Mouse (Mus musculus) kidney, adult 18-20 months (tissue): ENCODE data around the gene Taf8.
A peak's percentile ranks its signal among the peaks of the same experiment; 100 is the strongest.
"Not testable (repeated sequence)": the region's sequence is repeated elsewhere in the genome, so short reads cannot be mapped to it uniquely, and the experiment has no call there.

Experiments used
- DNase-seq: peaks from one replicate; pipeline ENCODE4 v3.0.0; 2021

The Taf8 gene

DNA sequence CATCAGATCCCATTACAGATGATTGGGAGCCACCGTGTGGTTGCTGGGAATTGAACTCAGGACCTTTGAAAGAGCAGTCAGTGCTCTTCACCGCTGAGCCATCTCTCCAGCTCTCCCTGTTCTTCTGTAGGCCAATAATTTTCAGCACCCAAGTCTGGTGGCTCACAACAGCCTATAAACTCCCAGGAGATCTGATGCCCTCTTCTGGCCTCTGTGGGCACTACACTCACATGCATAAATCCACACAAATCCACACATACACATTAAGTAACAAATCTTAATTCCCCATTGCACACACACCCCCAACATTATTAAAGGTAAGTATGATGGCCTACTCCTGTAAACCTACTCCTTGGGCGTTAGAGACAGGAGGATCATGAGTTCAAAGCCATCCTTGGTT lies 14.1 kb upstream of the Taf8 start:
- DNase-seq: no peak

DNA sequence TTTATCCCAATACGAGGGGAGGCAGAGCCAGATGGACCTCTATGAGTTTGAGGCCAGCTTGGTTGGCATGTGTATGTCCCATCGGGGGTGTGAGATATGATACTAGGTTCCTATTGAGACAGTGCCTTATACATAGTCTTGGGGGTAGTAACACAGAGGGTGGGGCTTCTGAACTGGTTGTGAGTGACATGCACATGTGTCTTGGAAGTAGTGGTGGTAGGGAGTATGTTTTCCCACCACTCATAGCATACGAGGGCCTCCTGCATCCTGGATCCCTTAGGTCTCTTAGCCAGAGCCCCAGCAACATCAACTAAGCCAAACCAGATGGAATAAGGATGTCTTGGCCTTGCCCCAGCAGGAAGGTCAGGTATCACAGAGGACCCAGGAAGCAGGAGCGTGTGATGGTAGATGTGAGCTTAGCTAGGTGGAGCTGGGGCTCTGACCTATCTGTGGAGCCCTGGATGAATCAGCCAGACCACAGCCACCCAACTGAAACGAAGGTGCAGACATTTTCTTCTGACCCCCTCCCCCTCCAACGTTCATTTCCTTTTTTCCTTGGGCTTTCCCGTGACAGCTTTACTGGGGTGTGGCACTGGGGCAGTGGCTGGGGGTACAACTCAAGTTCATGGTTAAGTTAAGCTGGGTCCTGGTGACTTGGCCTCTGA lies 13.2 kb upstream of the Taf8 start:
- no peak for DNase-seq

DNA sequence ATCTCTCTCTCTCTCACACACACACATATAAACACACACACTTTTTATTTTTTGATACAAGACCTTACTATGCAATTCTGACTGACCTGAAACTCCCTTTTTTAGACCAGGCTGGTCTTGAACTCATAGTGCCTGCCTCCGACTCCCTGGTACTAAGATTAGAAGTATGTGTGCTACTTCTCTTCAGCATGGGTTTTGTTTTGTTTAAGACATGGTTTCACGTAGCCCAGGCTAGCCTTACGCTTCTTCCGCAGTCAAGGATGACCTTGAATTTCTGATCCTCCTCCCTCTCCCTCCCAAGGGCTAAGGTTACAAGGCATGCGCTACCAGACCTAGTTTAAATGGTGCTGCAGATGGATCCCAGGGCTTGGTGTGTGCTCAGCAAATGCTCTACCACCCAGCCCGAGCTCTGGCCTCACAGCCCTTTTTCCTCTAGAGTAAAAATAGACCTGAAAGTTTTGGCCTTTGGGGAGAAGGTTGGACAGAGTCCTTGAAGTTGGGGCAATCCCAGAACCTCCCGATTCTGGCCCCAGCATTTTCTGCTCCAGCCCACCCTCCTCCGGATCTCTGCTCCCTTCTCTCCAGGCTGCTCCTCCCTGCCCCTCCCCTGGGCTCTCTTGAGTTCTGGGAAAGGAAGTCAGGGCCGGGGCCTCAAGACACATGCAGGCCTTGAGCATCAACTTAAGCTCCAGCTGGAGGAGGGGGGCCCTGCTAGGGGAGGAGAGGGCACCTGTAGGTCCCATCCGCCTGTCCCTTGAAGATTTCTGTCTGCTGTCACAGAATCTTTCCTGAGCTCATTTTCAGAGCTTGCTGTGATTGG lies 11.1 kb upstream of the Taf8 start:
- no peak for DNase-seq

DNA sequence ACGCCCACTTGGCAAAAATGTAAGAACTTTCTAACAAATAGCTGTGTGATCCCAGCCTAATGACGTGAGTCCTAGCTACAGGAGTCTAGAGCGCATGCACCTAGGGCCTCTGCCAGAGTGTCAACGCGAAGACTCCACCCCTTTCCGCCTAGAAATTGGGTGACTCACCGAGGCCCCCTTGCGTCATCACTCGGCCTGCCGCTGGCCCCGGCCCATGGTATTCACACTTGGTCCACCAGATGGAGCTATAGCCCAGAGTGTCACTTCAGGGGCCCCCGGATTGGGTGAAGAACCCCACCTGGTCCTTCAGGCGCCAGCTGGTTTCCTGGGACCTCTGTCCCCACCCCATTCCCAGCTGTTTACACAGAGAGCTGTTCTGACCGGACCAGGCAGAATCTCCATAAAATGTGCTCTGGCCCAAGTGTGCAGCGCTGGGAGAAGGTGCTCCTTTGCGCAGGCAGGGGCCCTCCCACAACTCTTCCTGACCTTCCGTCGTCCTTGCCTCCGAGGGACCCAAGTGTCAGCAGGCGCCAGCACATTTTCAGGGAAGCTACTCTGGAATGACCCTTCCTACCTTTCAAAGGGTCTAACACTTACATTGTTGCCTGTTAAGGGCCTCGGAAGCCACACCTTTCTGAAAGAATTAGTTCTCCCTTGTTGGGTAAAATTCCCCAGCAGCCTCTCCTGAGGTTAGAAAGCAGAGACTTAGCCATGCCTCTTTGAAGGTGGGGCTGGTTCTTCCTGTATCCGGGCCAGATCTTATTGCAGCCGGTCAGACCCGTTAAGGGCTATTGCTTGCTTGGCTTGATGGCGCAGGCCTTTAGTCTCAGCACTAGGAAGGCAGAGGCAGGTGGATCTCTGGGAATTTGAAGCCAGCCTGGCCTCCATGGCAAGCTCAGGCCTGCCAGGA lies 9.3 kb upstream of the Taf8 start:
- DNase-seq: peak; percentile 99

DNA sequence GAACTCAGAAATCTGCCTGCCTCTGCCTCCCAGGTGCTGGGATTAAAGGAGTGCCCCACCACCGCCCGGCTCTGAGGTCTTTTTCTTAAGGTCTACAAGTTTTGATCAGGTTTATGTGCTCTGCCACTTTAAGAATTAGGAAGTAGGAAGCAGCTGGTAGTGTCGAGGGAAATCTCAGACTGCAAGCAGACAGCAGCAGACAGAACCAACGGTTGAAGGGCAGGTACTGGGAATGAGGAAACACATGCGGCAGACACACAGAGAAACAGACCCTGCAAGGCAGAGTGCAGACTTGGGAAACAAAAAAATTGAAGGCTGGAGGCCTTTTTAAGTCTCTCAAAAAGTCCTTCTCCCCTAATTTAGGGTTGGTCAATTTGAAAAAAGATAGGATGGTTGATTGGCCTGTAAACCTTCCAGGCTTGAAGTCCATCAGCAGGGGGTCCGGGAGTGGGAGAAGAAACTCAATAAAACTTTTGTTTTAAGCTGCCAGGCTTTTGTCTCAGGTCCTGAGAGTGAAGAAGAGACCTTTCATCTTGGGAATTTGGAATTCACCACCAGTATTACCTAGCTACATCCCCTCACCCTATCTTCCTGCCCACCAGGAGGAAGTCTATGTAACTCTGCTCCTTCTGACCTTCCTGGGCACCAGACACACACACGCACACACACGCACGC lies 7.1 kb upstream of the Taf8 start:
- no peak for DNase-seq

DNA sequence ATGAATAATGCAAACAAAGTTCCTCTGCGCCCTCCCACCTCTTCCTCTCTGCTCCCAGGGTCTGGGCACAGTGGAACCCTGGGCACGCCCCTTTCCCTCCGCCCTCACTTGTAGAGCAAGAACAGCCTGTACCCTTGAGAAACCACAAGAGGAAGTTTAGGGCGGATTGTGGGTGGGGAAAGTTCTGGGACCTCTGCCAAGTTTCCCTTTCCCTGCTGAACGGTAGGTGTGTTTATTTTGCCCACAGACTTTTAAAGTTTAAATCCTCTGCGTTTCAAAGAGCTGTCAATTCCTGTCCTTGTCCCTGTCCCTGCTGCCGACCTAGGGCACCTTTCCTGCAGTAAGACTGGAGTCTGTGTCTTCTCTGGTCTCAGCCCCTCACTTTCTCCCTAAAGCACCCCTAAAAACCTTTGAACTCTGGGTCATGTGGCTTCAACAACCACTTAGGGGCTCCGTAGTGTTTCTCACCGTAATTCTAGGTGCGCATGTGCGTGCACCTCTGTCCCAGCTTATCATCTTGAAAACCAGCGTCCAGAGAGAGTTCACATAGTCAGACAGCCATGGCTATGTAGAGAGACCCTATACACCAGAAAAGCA lies 6.0 kb upstream of the Taf8 start:
- peak; percentile 98 for DNase-seq

DNA sequence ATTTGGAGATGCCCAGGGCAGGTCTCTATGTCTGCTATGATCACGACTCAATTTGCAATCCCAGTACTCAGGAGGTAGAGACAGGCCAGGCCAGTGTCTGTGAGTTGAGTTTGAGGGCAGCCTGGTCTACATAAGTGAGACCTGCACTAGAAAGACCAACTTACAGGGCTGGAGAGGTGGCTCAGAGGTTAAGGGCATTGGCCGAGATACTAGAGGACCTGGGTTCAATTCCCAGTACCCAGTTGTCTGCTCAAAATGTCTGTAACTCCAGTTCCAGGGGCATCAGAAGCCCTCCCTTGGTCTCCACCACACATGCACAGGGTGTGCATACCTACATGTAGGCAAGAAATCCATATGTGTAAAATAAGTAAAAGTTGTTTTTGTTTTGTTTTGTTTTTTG lies 5.4 kb upstream of the Taf8 start:
- DNase-seq: no peak

DNA sequence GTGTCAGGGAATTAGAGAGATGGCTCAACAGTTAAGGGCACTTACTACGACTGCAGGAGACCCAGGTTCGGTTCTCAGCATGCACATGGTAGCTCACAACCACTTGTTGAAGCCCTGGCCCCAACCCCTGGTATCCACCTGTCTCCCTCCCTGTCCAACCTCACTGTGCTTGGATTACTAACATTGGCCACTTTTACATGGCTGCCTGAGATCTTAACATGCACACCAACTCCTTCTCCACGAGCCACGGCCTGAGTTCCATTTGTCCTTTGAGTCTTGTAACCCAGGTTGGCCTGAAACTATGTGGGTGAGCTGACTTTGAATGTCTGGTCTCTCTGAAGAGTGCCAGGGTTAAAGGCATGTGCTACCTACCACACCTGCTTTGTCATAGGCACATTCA lies 4.6 kb upstream of the Taf8 start:
- no peak for DNase-seq

DNA sequence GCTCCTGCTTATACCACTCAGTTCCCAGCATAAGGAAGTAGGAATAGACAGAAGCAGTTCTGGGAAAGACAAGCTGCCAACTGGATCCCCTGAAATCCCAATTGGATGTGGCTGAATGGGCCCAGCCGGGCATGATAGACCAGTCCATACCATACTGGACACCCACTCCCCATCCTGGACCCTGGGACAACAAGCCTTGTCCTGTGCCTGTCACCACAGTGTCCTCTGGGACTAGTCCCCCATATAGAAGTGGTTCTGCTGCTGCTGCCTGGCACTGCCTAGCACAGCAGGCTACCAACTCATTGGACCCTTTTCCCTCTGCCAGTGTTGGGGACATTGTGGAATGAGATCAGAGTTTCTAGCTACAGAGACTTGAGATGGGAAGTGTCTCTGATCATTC lies 4.0 kb upstream of the Taf8 start:
- no peak for DNase-seq

DNA sequence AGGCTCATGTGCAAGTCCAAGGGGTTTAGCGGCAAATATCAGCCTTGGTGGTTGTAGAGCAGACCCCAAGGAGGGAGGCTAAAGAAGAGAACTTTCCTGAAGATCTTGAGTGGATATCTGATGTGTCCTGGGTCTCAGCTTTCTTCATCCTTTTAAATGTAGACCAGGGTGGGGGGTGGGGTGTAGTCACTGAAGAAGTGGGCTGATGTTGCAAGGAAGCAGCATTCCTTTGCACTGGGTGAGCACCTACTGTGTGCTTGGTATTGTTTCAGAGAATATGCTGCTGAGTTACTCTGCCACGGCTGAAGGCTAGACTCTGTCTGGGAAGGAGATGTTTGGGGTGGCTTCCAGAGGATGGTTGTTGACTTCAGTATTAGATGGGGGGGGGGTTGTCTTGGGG lies 3.5 kb upstream of the Taf8 start:
- no peak for DNase-seq

DNA sequence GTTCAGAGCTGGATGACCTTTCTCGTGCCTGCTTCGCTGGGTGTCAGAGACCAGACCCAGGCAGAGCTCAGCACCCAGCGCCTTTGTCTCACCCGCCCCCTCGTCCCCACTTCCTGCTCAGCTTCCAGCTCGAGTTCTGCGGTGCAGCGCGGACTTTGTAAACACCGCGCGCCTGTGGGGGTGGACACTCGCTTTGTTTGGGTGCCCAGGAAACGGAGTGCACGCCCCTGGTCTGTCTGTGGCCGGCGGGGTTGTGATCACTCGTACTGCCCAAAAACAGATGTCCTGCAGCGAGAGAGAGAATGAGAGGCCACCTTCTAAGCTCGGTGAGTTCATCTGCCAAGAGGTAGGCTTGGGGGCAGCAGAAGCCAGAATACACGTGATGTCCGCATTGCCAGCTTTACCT lies 2.9 kb upstream of the Taf8 start, which contains the start of gene Ccnd3:
Ccnd3 (plus strand) TSS at position 111 of the 406 bp plus-strand sequence.
- peak; percentile 81 for DNase-seq

DNA sequence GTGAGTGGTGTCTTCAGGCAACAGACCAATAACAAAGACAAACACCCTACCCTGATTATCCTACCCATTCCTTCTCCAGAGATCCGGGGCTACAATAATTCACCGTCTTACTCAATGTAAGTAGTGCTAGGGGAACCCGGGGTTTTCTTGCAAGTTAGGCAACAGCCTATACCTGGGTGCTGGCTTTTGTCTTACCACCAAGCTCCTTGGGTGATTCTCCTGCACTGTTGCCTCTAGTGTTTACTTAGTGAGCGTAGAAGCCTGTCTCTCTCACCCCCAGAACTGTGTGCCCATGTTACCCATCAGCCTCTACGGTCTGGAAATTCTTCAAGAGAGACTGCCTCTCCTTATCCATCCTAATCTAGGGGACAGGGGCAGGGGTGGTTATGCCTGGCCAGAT lies 2.1 kb upstream of the Taf8 start:
- no peak for DNase-seq

DNA sequence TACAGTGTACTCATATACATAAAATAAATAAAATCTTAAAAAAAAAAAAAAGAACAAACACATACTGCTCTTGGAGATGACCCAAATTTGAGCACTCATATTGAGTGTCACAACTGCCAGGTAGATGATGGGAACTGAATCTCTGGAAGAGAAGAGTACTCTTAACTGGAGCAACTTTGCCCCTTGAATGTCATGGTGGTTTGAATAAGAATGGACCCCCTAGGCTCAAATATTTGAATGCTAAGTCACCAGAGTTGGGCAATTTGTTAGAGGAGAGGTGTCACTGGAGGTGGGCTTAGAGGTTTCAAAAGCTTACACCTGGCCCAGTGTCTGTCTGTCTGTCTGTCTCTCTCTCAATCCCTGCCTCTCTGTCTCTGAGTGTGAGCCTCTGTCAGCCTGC lies 1.6 kb upstream of the Taf8 start:
- no peak for DNase-seq

DNA sequence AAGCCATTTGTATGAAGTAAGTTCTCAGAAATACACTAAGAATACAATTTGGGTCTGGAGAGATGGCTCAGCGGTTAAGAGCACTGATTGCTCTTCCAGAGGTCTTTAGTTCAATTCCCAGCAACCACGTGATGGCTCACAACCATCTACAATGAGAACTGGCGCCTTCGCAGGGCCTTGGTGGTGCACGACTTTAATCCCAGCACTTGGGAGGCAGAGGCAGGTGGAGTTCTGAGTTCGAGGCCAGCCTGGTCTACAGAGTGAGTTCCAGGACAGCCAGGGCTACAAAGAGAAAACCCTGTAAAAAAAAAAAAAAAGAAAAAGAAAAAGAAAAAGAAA lies 584 bp upstream of the Taf8 start:
- DNase-seq: not testable (repeated sequence)

DNA sequence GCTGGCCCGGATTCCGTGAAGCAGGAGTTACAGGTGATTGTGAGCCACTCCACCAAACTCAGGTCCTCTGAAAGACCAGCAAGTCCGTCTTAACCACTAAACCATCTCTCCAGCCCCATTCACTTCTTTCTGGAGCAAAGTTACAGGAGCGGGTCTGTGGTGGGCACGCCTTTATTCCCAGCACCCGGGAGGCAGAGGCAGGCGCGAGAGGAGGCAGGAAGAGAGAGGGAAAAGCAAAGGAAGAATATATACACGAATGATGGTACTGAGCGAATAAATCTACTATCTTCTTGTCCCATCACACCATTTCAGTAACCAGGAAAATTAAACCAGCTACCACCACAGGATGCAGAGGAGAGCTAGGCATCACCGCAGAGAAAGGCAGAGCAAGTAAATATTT lies 561 bp downstream of the Taf8 start:
- DNase-seq: no peak

DNA sequence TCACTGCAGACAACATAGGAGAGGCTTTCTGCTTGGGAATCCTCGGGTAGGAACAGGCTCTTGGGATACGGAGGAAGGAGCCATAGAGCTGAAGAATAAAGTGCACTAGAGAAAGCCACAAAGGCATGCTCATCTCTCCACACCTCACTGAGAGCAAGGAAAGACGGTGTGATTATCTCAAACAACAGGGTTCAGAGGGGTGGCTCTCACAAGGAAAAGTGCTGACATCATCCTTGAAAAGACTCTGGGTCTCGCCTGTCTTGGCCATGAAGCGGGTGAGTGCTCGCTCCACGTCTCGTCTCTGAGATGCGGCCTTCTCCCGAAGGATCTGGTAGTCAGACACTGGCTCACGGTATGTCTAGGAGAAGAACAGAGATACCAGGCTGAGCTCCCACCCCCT lies 8.0 kb downstream of the Taf8 start:
- DNase-seq: no peak

DNA sequence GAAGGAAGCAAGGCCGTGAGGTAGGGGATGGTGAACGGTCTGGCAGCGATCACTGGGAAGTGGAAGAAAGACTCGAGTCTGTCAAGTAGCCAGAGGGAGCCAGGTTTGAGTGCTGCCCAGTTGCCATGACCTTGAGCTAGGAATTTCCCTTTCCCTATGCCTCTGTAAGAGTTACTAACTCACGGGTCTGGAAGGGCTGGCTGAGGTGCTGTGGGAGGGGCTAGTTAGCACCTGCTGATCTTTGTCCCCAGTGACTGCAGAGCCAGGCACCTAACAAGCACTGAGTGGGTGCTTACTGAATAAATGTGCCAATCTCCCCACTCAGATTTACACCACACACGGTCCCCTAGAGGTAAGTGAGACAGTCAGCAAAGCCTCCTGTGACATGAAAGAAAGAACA lies 8.4 kb downstream of the Taf8 start:
- DNase-seq: peak; percentile 63

DNA sequence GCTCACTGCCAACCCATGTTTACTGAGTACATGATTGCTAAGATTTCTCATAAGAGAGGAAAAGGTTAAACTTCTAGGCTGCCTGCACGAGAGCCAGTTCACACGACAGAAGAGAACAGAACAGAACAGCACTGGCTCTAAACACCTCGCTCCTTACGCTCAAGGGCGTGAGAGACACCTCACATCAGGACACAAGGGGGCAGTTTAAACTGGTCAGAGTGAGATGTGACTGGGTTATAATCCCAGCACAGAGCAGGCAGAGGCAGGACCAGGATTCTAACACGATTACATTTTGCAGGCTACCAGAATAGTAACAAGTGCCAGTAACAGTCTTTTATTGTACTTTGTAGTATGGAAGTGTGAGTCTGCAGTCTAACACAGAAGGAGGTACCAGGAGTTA lies 9.4 kb downstream of the Taf8 start:
- DNase-seq: no peak

DNA sequence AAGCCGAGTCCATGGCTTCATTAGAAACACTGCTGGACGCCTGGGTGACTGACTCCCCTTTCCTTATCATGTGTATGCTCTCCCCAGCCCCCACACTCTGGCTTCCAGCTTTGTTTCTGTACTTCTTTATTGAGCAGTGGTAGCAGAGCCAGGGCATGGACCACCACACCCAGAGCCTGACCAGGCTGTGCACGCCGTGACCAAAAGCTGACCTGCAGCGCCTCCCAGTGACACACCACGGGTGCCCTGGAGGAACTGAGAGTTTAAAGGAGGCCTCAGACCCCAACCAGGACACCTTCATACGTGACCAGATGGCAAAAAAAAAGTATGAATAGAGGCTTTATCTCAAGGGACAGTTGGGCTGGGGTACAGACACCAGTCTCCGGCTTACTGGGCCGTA lies 11.3 kb downstream of the Taf8 start:
- DNase-seq: no peak

DNA sequence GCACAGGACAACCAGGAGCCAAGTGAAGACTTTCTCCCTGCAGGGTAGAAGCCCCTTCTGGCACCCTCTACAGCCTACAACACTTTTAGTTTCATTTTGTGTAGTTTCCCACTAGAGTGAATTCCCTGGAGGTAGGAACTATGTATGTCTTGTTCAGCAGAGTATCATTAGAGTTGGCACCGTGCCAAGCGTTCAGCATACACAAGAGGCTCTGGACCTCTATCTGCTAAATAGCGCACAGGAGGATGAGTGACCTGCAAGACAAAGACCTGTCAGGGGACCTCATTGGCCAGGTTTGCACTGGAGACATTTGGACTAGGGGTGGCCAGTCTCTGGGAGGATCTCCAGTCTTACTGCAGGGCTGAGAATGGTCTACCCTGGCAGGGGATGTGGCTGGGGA lies 16.3 kb downstream of the Taf8 start:
- no peak for DNase-seq

DNA sequence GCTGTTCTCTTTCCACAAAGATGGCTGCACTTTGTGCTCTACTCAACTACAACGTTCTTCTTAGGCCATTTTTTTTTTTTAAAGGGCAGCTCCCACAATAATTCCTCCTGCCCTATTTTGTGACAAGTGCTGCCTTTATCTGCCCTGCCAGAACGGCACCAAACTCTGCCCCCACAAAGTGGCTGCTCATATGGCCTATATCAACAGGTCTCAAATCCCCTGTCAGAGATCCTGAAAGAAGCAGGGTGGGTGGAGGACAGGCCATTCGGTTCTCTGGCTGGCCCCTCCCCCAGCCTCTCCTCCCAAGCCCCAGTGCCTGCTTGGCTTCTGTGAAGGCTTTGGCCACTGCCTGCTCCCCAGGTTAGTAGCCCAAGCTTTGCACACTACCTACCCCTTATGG lies 17.1 kb downstream of the Taf8 start:
- no peak for DNase-seq

DNA sequence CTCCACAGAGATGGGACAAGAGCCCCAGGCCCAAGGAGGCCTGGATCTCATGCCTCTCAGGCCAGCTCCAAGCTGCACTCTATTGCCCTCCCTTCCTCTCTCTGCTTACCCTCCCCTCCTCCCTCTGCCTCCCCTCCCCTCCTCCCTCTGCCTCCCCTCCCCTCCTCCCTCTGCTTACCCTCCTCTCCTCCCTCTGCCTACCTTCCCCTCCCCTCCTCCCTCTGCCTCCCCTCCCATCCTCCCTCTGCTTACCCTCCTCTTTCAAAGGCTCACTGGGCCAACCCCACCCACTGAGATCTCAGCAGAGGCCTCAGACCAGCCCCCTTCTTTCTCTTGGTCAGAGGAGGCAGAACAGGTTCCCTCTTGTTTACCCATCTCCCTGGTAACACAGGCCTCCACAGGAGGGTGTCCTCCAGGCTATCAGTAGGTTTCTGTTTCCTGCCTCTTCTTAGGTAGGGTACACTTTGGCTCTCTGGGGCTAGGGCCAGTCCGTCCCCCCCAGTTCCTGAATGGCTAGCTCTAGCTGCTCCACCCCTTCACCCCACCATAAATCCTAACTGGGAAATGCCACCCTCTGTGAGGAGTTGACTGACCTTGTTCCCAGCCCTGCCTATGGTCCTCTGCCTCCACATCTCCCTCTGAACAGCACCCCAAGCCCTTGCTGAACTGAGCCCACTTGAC lies 17.7 kb downstream of the Taf8 start:
- DNase-seq: no peak
